ENCODE assay signal across 9 mouse cellular contexts in the genomic region with DNA sequence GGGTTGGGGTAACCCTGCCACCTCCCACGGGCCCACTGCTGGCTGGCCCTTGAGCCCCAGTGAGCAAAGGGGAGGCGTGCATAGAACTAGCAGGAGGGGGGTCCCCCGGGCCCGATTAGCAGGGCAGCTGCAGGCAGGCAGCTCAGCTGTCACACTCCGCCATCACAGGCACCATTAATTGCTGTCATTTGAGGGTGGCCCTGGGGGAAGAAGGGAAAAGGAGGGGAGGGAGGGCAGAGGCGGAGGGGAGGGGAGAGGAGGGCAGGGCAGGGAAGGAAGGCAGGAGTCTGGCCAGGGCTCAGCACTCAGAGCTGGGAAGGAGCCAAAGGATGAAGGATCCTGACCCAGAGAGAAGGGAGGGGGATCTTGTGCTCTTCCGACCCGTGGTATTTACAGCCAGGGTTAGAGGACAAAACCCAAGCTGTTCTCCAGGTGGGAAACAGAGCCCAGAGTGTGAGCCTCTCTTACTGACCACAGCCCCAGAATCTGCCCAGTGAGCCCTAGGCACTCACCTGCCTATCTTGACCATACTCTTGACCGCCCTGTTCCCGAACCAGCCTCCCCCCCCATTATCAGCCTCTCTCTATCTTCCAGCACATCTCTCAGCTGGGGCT. TPM values are rescaled to one million over a fixed set of nuclear protein-coding genes. Genes with fewer than 3 reads are reported as not detected.
DNase-seq lines count a peak whose midpoint lies in the region; ATAC-seq and TF ChIP-seq lines count a peak whose summit lies in the region.
"Had no signal": no experiment of that assay in that cellular context is flagged by ENCODE, and none has a peak within 500 bp of the region (broad histone marks: within the 10 kb centered on the region; RNA-seq: fewer than 3 reads in every experiment).

No protein-coding gene starts in this region.

- 26% methylated on average over 10 of the region's 10 CpGs for WGBS in intestine, embryonic 14.5 days
- 33% methylated on average over 10 of the region's 10 CpGs for WGBS in intestine, postnatal 0 days
- WGBS in kidney, embryonic 14.5 days: 9% methylated on average over 10 of the region's 10 CpGs
- 21% methylated on average over 10 of the region's 10 CpGs for WGBS in midbrain, embryonic 16.5 days

- DNase-seq in intestine, embryonic 14.5 days (ENCODE audit: low spot score): no peak
- no peak for DNase-seq in right cerebral cortex, adult 18-20 months
- DNase-seq in right cerebral cortex, postnatal 25 days: no peak
- DNase-seq in layer of hippocampus, adult 18-20 months (ENCODE audit: low spot score in 2 of 2): no peak

- H3K9ac ChIP-seq in intestine, embryonic 14.5 days (ENCODE audit: low read length): no peak overlapping the region
- no peak overlapping the region for H3K9ac ChIP-seq in intestine, postnatal 0 days (ENCODE audit: low read depth, low read length)
- peak overlapping the region; percentile 5; the same call in 1 of the 2 replicates for H3K9ac ChIP-seq in kidney, embryonic 14.5 days (ENCODE audit: low read depth, low read length)
- peak overlapping the region; percentile 12 for H3K9ac ChIP-seq in midbrain, embryonic 16.5 days (ENCODE audit: low read depth, low read length)

- no peak overlapping the region for H3K4me3 ChIP-seq in intestine, embryonic 14.5 days (ENCODE audit: low read depth, low read length)
- no peak overlapping the region for H3K4me3 ChIP-seq in intestine, postnatal 0 days (ENCODE audit: low read depth, low read length)
- no peak overlapping the region for H3K4me3 ChIP-seq in embryonic fibroblast, embryonic 13.5 days (ENCODE audit: insufficient read depth, low read length)
- no peak overlapping the region for H3K4me3 ChIP-seq in kidney, embryonic 14.5 days (ENCODE audit: low read length)
- no peak overlapping the region for H3K4me3 ChIP-seq in midbrain, embryonic 16.5 days (ENCODE audit: low read depth, low read length)

- peak overlapping the region; percentile 67 for H3K27ac ChIP-seq in intestine, embryonic 14.5 days (ENCODE audit: low read depth)
- no peak overlapping the region for H3K27ac ChIP-seq in intestine, postnatal 0 days (ENCODE audit: low read depth, low read length)
- H3K27ac ChIP-seq in embryonic fibroblast, embryonic 13.5 days (ENCODE audit: insufficient read depth, low read length): peak overlapping the region; percentile 51
- H3K27ac ChIP-seq in kidney, embryonic 14.5 days (ENCODE audit: low read depth, low read length): peak overlapping the region; percentile 69
- peak overlapping the region; percentile 77 for H3K27ac ChIP-seq in midbrain, embryonic 16.5 days (ENCODE audit: low read length)

- H3K36me3 ChIP-seq in intestine, embryonic 14.5 days (ENCODE audit: control insufficient read depth, insufficient read depth, low read length): 0 out of 2 replicates have a peak, but pooled peaks cover 7% of the 10 kb centered on the region
- no peaks in the 10 kb centered on the region; the same call in 1 of the 2 replicates for H3K36me3 ChIP-seq in intestine, postnatal 0 days (ENCODE audit: control insufficient read depth, insufficient read depth)
- no peaks in the 10 kb centered on the region for H3K36me3 ChIP-seq in kidney, embryonic 14.5 days (ENCODE audit: control insufficient read depth, insufficient read depth, low read length)
- H3K36me3 ChIP-seq in midbrain, embryonic 16.5 days (ENCODE audit: control insufficient read depth, insufficient read depth, low read length): no peaks in the 10 kb centered on the region
- H3K36me3 ChIP-seq: G1E had no signal

- peak; percentile 17; the same call in 1 of the 2 replicates for ATAC-seq in intestine, embryonic 14.5 days (replicated peaks; ENCODE audit: low FRiP score, low TSS enrichment, low read depth)
- ATAC-seq in intestine, postnatal 0 days: no peak
- peak; percentile 56 for ATAC-seq in kidney, embryonic 14.5 days (ENCODE audit: low FRiP score, low TSS enrichment)
- peak; percentile 27 for ATAC-seq in midbrain, embryonic 16.5 days

- TF ChIP-seq CTCF in intestine, postnatal 0 days (IDR thresholded peaks at IDR 0.05; ENCODE audit: low read depth): no peak
- no peak for TF ChIP-seq CTCF in embryonic fibroblast, embryonic 13.5 days (IDR thresholded peaks at IDR 0.05; ENCODE audit: borderline replicate concordance, insufficient read depth, low read length)

- no peaks in the 10 kb centered on the region for H3K27me3 ChIP-seq in intestine, embryonic 14.5 days (replicated peaks; ENCODE audit: control insufficient read depth, insufficient read depth, low read length)
- no peaks in the 10 kb centered on the region for H3K27me3 ChIP-seq in intestine, postnatal 0 days (replicated peaks; ENCODE audit: control insufficient read depth, insufficient read depth, low read length)
- no peaks in the 10 kb centered on the region for H3K27me3 ChIP-seq in kidney, embryonic 14.5 days (ENCODE audit: control insufficient read depth, insufficient read depth, low read length)
- H3K27me3 ChIP-seq in midbrain, embryonic 16.5 days (ENCODE audit: control insufficient read depth, insufficient read depth, low read depth, low read length): no peaks in the 10 kb centered on the region

- H3K4me1 ChIP-seq in intestine, embryonic 14.5 days (replicated peaks; ENCODE audit: control insufficient read depth, insufficient read depth, low read length): peaks cover 49% of the 10 kb centered on the region
- no peaks in the 10 kb centered on the region for H3K4me1 ChIP-seq in intestine, postnatal 0 days (replicated peaks; ENCODE audit: control insufficient read depth, insufficient read depth, low read length)
- H3K4me1 ChIP-seq in embryonic fibroblast, embryonic 13.5 days (ENCODE audit: control insufficient read depth, insufficient read depth, low read length): peaks cover 16% of the 10 kb centered on the region
- H3K4me1 ChIP-seq in kidney, embryonic 14.5 days (ENCODE audit: control insufficient read depth, insufficient read depth, low read length): peaks cover 75% of the 10 kb centered on the region
- peaks cover 64% of the 10 kb centered on the region for H3K4me1 ChIP-seq in midbrain, embryonic 16.5 days (ENCODE audit: control insufficient read depth, insufficient read depth, low read length)

- no peaks in the 10 kb centered on the region for H3K9me3 ChIP-seq in intestine, embryonic 14.5 days (ENCODE audit: control insufficient read depth, low read length)
- no peaks in the 10 kb centered on the region for H3K9me3 ChIP-seq in intestine, postnatal 0 days (ENCODE audit: control insufficient read depth)
- no peaks in the 10 kb centered on the region for H3K9me3 ChIP-seq in kidney, embryonic 14.5 days (ENCODE audit: control insufficient read depth, low read length)
- H3K9me3 ChIP-seq in midbrain, embryonic 16.5 days (replicated peaks; ENCODE audit: control insufficient read depth, low read length, poor library complexity, severe bottlenecking): no peaks in the 10 kb centered on the region

- TF ChIP-seq POLR2A in embryonic fibroblast, embryonic 13.5 days (IDR thresholded peaks at IDR 0.05; ENCODE audit: low read depth, low read length): no peak

- H3K4me2 ChIP-seq in intestine, embryonic 14.5 days (ENCODE audit: low read length): peak overlapping the region; percentile 26
- H3K4me2 ChIP-seq in intestine, postnatal 0 days (replicated peaks; ENCODE audit: low read depth): no peak overlapping the region
- H3K4me2 ChIP-seq in kidney, embryonic 14.5 days (replicated peaks; ENCODE audit: low read depth, low read length): peak overlapping the region; percentile 8
- no peak overlapping the region; the same call in 1 of the 2 replicates for H3K4me2 ChIP-seq in midbrain, embryonic 16.5 days (ENCODE audit: low read length)

RNA-seq across cellular contexts. Expression of a gene that starts 28.0 kb away (rescaled TPM):
- polyA plus RNA-seq in intestine, embryonic 14.5 days (2014; fragmentation: Nextera tagmentation; extraction: Ambion mirVana): 26.1 and 27.5 TPM in 2 replicates
- 7.1 and 7.6 TPM in 2 replicates for polyA plus RNA-seq in intestine, postnatal 0 days (2015; fragmentation: Nextera tagmentation; extraction: Ambion mirVana)
- polyA plus RNA-seq in embryonic fibroblast, embryonic 13.5 days (2011; ENCODE audit: insufficient read length, low read depth, missing spikeins): 110 and 130 TPM in 2 replicates
- 34.6 and 35.0 TPM in 2 replicates for polyA plus RNA-seq in kidney, embryonic 14.5 days (2014; fragmentation: Nextera tagmentation; extraction: Ambion mirVana)
- polyA plus RNA-seq in midbrain, embryonic 16.5 days (2015; fragmentation: Nextera tagmentation; extraction: Ambion mirVana): 19.9 and 22.9 TPM in 2 replicates
- total RNA-seq in layer of hippocampus, adult 18-20 months (2021): 100 to 1,000 TPM; 291 to 298 TPM
- total RNA-seq: G1E had no signal

Comparison
In these comparisons a context has a peak if more than half of its experiments do, and no peak if none do; other contexts are left out.
1. H3K4me2 ChIP-seq: peak in intestine, embryonic 14.5 days (single experiment) and kidney, embryonic 14.5 days (single experiment); none in intestine, postnatal 0 days (single experiment) and midbrain, embryonic 16.5 days (single experiment).
2. H3K9ac ChIP-seq: peak in kidney, embryonic 14.5 days (single experiment) and midbrain, embryonic 16.5 days (single experiment); none in intestine, embryonic 14.5 days (single experiment) and intestine, postnatal 0 days (single experiment).